Mouse (Mus musculus): ENCODE data around the gene Fam199x. TPM values are rescaled to one million over a fixed set of nuclear protein-coding genes. Genes with fewer than 3 reads are reported as not detected.

Gene Fam199x
- 10 to 100 TPM in 1 of 2 experiments, 1 to 10 TPM in 1; 9.7 to 10.3 TPM for total RNA-seq (2021)
- long read RNA-seq, experiment 1, full-length matches to known transcripts: 3 of 6 reads
- long read RNA-seq, experiment 1, partial matches to known transcripts: 2 of 6 reads
- long read RNA-seq, experiment 1, other reads (novel, unspliced or antisense): 1 of 6 reads
- long read RNA-seq, experiment 2, full-length matches to known transcripts: 5 of 6 reads
- long read RNA-seq, experiment 2, partial matches to known transcripts: 0 of 6 reads
- long read RNA-seq, experiment 2, other reads (novel, unspliced or antisense): 1 of 6 reads

- DNase-seq (ENCODE audit: low spot score in 2 of 2): peak; percentile 41 to 59
Measured at GRCm38 (mm10) chrX:137049425-137050225, at the start of gene Fam199x. Gene Fam199x (plus strand): TSS chrX:137049594.

- peak in 1 of 2 experiments; percentile 59 for DNase-seq (ENCODE audit: low spot score in 2 of 2)
Measured at GRCm38 (mm10) chrX:137015099-137015709, 34.2 kb upstream of the Fam199x start.

GRCm38 (mm10) chrX:137017668-137018067 is 31.7 kb upstream of the Fam199x start:
- no peak for DNase-seq (ENCODE audit: low spot score in 2 of 2)

- DNase-seq (ENCODE audit: low spot score in 2 of 2): peak; percentile 43 to 54
Measured at GRCm38 (mm10) chrX:137019310-137019709, 30.1 kb upstream of the Fam199x start.

GRCm38 (mm10) chrX:137030916-137031315 is 18.5 kb upstream of the Fam199x start:
- no peak for DNase-seq (ENCODE audit: low spot score in 2 of 2)

- DNase-seq (ENCODE audit: low spot score in 2 of 2): no peak
Measured at GRCm38 (mm10) chrX:137031726-137032125, 17.7 kb upstream of the Fam199x start.

GRCm38 (mm10) chrX:137034322-137034721 is 15.1 kb upstream of the Fam199x start:
- no peak for DNase-seq (ENCODE audit: low spot score in 2 of 2)

- DNase-seq (ENCODE audit: low spot score in 2 of 2): no peak
Measured at GRCm38 (mm10) chrX:137037470-137037999, 11.9 kb upstream of the Fam199x start.

- peak; percentile 81 to 88 for DNase-seq (ENCODE audit: low spot score in 2 of 2)
Measured at GRCm38 (mm10) chrX:137038000-137038483, 11.4 kb upstream of the Fam199x start, which contains the start of gene Slc25a53. Gene Slc25a53 (minus strand): TSS chrX:137038302.

- DNase-seq (ENCODE audit: low spot score in 2 of 2): no peak
Measured at GRCm38 (mm10) chrX:137038502-137038901, 10.9 kb upstream of the Fam199x start.

- no peak for DNase-seq (ENCODE audit: low spot score in 2 of 2)
Measured at GRCm38 (mm10) chrX:137049060-137049424, 352 bp upstream of the Fam199x start.

- DNase-seq (ENCODE audit: low spot score in 2 of 2): peak in 1 of 2 experiments; percentile 13
Measured at GRCm38 (mm10) chrX:137063202-137063601, 13.8 kb downstream of the Fam199x start.

GRCm38 (mm10) chrX:137104531-137104930 is 55.1 kb downstream of the Fam199x start:
- DNase-seq (ENCODE audit: low spot score in 2 of 2): no peak

- DNase-seq (ENCODE audit: low spot score in 2 of 2): no peak
Measured at GRCm38 (mm10) chrX:137106498-137106897, 57.1 kb downstream of the Fam199x start.

GRCm38 (mm10) chrX:137118097-137118746 is 68.8 kb downstream of the Fam199x start:
- DNase-seq (ENCODE audit: low spot score in 2 of 2): peak in 1 of 2 experiments; percentile 16

- DNase-seq (ENCODE audit: low spot score in 2 of 2): no peak
Measured at GRCm38 (mm10) chrX:137119675-137120423, 70.5 kb downstream of the Fam199x start.

- DNase-seq (ENCODE audit: low spot score in 2 of 2): no peak
Measured at GRCm38 (mm10) chrX:137121718-137122117, 72.3 kb downstream of the Fam199x start, which contains the start of gene Esx1. Gene Esx1 (minus strand): TSS chrX:137122083.

GRCm38 (mm10) chrX:137127542-137127941 is 78.1 kb downstream of the Fam199x start:
- no peak for DNase-seq (ENCODE audit: low spot score in 2 of 2)

Data from layer of hippocampus, postnatal 14 days (tissue).